Mouse (Mus musculus): ENCODE measurements around the gene Ykt6. TPM values are rescaled to one million over a fixed set of nuclear protein-coding genes. Genes with fewer than 3 reads are reported as not detected.

Ykt6 gene
- polyA plus RNA-seq, 1 experiment: 84.5 TPM

GRCm38 (mm10) chr11:5975068-5975467, 19.6 kb downstream of the Ykt6 start:
- Histone ChIP-seq H3K4me3 (ENCODE audit: low read depth, low read length) (no peak overlapping the region), H3K27ac (ENCODE audit: insufficient read depth, low read depth, low read length) (no peak overlapping the region), H3K4me1 (ENCODE audit: control insufficient read depth, insufficient read depth, insufficient read length, low read length) (no peaks in the 10 kb centered on the region), H3K36me3 (ENCODE audit: control insufficient read depth, insufficient read depth, low read length) (0 out of 2 replicates have a peak, but pooled peaks cover 3% of the 10 kb centered on the region), H3K27me3 (ENCODE audit: control insufficient read depth, insufficient read depth, low read length) (no peaks in the 10 kb centered on the region)
- TF ChIP-seq POLR2A (IDR thresholded peaks at IDR 0.05; ENCODE audit: low read depth, low read length): no peak
- no peak for TF ChIP-seq CTCF (IDR thresholded peaks at IDR 0.05; ENCODE audit: extremely low read depth, insufficient read length, insufficient replicate concordance, low read depth, low read length)
- WGBS: 54% methylated on average over 2 of the region's 2 CpGs

- no peaks in the 10 kb centered on the region for H3K27me3 ChIP-seq (ENCODE audit: control insufficient read depth, insufficient read depth, low read length)
- TF ChIP-seq POLR2A (IDR thresholded peaks at IDR 0.05; ENCODE audit: low read depth, low read length): no peak
- no peak for TF ChIP-seq CTCF (IDR thresholded peaks at IDR 0.05; ENCODE audit: extremely low read depth, insufficient read length, insufficient replicate concordance, low read depth, low read length)
- 0 out of 2 replicates have a peak, but pooled peaks cover 3% of the 10 kb centered on the region for H3K36me3 ChIP-seq (ENCODE audit: control insufficient read depth, insufficient read depth, low read length)
- 44% methylated on average over 9 of the region's 9 CpGs for WGBS
- no peak overlapping the region for H3K4me3 ChIP-seq (ENCODE audit: low read depth, low read length)
- peaks cover 2% of the 10 kb centered on the region for H3K4me1 ChIP-seq (ENCODE audit: control insufficient read depth, insufficient read depth, insufficient read length, low read length)
- H3K27ac ChIP-seq (ENCODE audit: insufficient read depth, low read depth, low read length): no peak overlapping the region
Measured at GRCm38 (mm10) chr11:5976106-5976505, 20.6 kb downstream of the Ykt6 start.

DNA sequence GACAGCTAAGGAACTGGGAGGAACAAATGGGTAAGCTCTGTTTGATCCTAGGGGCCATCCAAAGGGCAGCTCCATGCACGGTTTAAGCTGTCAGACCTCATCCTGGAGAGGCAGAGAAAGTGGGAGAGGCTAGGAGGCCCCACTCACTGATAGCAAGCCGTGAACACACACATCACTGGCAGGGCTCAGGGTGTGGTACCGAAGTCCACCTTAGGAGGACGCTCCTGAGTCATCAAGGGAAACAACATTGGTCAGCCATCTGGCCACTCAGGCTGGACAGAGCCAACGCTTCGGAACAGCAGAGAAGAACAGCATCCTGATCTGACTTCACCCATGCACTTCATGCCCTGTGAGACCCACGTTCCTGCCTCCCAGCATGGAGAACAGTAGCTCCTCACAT, 23.6 kb downstream of the Ykt6 start:
- no peaks in the 10 kb centered on the region for H3K27me3 ChIP-seq (ENCODE audit: control insufficient read depth, insufficient read depth, low read length)
- no peak overlapping the region for H3K27ac ChIP-seq (ENCODE audit: insufficient read depth, low read depth, low read length)
- H3K36me3 ChIP-seq (ENCODE audit: control insufficient read depth, insufficient read depth, low read length): no peaks in the 10 kb centered on the region
- TF ChIP-seq POLR2A (IDR thresholded peaks at IDR 0.05; ENCODE audit: low read depth, low read length) (no peak), CTCF (IDR thresholded peaks at IDR 0.05; ENCODE audit: extremely low read depth, insufficient read length, insufficient replicate concordance, low read depth, low read length) (no peak)
- H3K4me1 ChIP-seq (ENCODE audit: control insufficient read depth, insufficient read depth, insufficient read length, low read length): peaks cover 2% of the 10 kb centered on the region
- no peak overlapping the region for H3K4me3 ChIP-seq (ENCODE audit: low read depth, low read length)
- WGBS: 69% methylated on average over 7 of the region's 7 CpGs

DNA sequence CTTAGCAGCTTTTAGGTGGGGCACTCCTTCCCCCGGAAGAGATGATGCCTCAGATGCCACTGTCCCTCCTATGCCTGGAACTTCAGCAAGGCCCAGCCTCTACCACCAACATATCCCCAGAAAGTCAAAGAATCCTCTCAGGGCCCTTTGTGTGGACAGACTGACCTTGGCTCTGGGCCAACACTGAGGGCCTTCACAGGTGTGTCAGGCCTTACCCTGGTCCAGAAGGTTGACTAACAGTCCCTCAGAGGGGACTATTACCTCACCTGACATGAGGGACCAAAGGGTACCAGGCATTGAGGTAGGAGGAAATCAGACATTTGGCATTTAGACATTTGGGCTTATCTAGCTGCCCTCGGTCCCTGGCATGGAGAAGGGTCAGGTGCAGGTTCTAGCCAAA, 24.6 kb downstream of the Ykt6 start:
- 51% methylated on average over 2 of the region's 2 CpGs for WGBS
- peaks cover 2% of the 10 kb centered on the region for H3K4me1 ChIP-seq (ENCODE audit: control insufficient read depth, insufficient read depth, insufficient read length, low read length)
- TF ChIP-seq POLR2A (IDR thresholded peaks at IDR 0.05; ENCODE audit: low read depth, low read length) (no peak), CTCF (IDR thresholded peaks at IDR 0.05; ENCODE audit: extremely low read depth, insufficient read length, insufficient replicate concordance, low read depth, low read length) (no peak)
- no peak overlapping the region for H3K4me3 ChIP-seq (ENCODE audit: low read depth, low read length)
- H3K27me3 ChIP-seq (ENCODE audit: control insufficient read depth, insufficient read depth, low read length): no peaks in the 10 kb centered on the region
- H3K27ac ChIP-seq (ENCODE audit: insufficient read depth, low read depth, low read length): no peak overlapping the region
- H3K36me3 ChIP-seq (ENCODE audit: control insufficient read depth, insufficient read depth, low read length): no peaks in the 10 kb centered on the region

- Histone ChIP-seq H3K27me3 (ENCODE audit: control insufficient read depth, insufficient read depth, low read length) (no peaks in the 10 kb centered on the region), H3K27ac (ENCODE audit: insufficient read depth, low read depth, low read length) (no peak overlapping the region), H3K4me1 (ENCODE audit: control insufficient read depth, insufficient read depth, insufficient read length, low read length) (peaks cover 2% of the 10 kb centered on the region), H3K4me3 (ENCODE audit: low read depth, low read length) (no peak overlapping the region), H3K36me3 (ENCODE audit: control insufficient read depth, insufficient read depth, low read length) (no peaks in the 10 kb centered on the region)
- WGBS: 46% methylated on average over 8 of the region's 8 CpGs
- TF ChIP-seq POLR2A (IDR thresholded peaks at IDR 0.05; ENCODE audit: low read depth, low read length): no peak
- TF ChIP-seq CTCF (IDR thresholded peaks at IDR 0.05; ENCODE audit: extremely low read depth, insufficient read length, insufficient replicate concordance, low read depth, low read length): no peak
Measured at GRCm38 (mm10) chr11:5980561-5980960, 25.1 kb downstream of the Ykt6 start.

DNA sequence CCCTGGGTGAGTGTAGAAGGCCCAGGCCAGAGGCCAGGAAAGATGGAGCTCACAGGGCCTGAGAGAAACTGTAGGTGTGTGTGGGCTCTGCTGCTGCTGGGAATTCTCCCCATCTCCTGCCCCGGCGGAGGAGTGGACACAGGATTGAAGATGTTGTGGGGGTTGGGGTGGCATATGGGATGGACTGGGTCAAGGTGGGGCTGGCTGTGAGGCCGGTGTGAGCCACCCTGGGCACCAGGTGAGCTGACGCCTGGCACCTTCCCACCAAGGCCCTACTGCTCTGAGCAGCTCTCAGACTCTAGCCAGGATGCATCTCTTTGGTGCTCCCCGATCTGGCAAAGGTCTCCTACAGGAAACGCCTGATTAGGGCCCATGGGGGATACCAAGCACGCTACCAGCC, 25.8 kb downstream of the Ykt6 start:
- Histone ChIP-seq H3K36me3 (ENCODE audit: control insufficient read depth, insufficient read depth, low read length) (no peaks in the 10 kb centered on the region), H3K27me3 (ENCODE audit: control insufficient read depth, insufficient read depth, low read length) (no peaks in the 10 kb centered on the region), H3K4me3 (ENCODE audit: low read depth, low read length) (no peak overlapping the region), H3K4me1 (ENCODE audit: control insufficient read depth, insufficient read depth, insufficient read length, low read length) (peaks cover 2% of the 10 kb centered on the region), H3K27ac (ENCODE audit: insufficient read depth, low read depth, low read length) (no peak overlapping the region)
- TF ChIP-seq POLR2A (IDR thresholded peaks at IDR 0.05; ENCODE audit: low read depth, low read length): no peak
- no peak for TF ChIP-seq CTCF (IDR thresholded peaks at IDR 0.05; ENCODE audit: extremely low read depth, insufficient read length, insufficient replicate concordance, low read depth, low read length)
- WGBS: 91% methylated on average over 7 of the region's 7 CpGs

GRCm38 (mm10) chr11:5983629-5984028, 28.1 kb downstream of the Ykt6 start:
- no peak for TF ChIP-seq POLR2A (IDR thresholded peaks at IDR 0.05; ENCODE audit: low read depth, low read length)
- TF ChIP-seq CTCF (IDR thresholded peaks at IDR 0.05; ENCODE audit: extremely low read depth, insufficient read length, insufficient replicate concordance, low read depth, low read length): no peak
- Histone ChIP-seq H3K27me3 (ENCODE audit: control insufficient read depth, insufficient read depth, low read length) (no peaks in the 10 kb centered on the region), H3K4me1 (ENCODE audit: control insufficient read depth, insufficient read depth, insufficient read length, low read length) (peaks cover 2% of the 10 kb centered on the region), H3K36me3 (ENCODE audit: control insufficient read depth, insufficient read depth, low read length) (no peaks in the 10 kb centered on the region), H3K4me3 (ENCODE audit: low read depth, low read length) (no peak overlapping the region), H3K27ac (ENCODE audit: insufficient read depth, low read depth, low read length) (no peak overlapping the region)
- 95% methylated on average over 5 of the region's 5 CpGs for WGBS

GRCm38 (mm10) chr11:5988126-5988525, 32.6 kb downstream of the Ykt6 start:
- WGBS: 77% methylated on average over 10 of the region's 10 CpGs
- Histone ChIP-seq H3K27ac (ENCODE audit: insufficient read depth, low read depth, low read length) (no peak overlapping the region), H3K36me3 (ENCODE audit: control insufficient read depth, insufficient read depth, low read length) (no peaks in the 10 kb centered on the region), H3K4me3 (ENCODE audit: low read depth, low read length) (no peak overlapping the region), H3K27me3 (ENCODE audit: control insufficient read depth, insufficient read depth, low read length) (no peaks in the 10 kb centered on the region), H3K4me1 (ENCODE audit: control insufficient read depth, insufficient read depth, insufficient read length, low read length) (no peaks in the 10 kb centered on the region)
- TF ChIP-seq CTCF (IDR thresholded peaks at IDR 0.05; ENCODE audit: extremely low read depth, insufficient read length, insufficient replicate concordance, low read depth, low read length) (no peak), POLR2A (IDR thresholded peaks at IDR 0.05; ENCODE audit: low read depth, low read length) (no peak)
